Mouse (Mus musculus): ENCODE measurements around the gene Rbfox1.

- TF ChIP-seq CTCF (IDR thresholded peaks at IDR 0.05; ENCODE audit: low read depth, low read length) (no peak), TAL1 (conservative IDR thresholded peaks at IDR 0.05; ENCODE audit: low read depth, low read length) (no peak)
These were observed 357.3 kb downstream of the Rbfox1 start for GRCm38 (mm10) chr16:6242468-6242867.
